Mouse (Mus musculus): ENCODE data around the gene Pradc1. TPM values are rescaled to one million over a fixed set of nuclear protein-coding genes. Genes with fewer than 3 reads are reported as not detected.

Gene Pradc1
- polyA plus RNA-seq (2014; fragmentation: Nextera tagmentation; extraction: Ambion mirVana), result 25.5 and 28.1 TPM in 2 replicates

DNA sequence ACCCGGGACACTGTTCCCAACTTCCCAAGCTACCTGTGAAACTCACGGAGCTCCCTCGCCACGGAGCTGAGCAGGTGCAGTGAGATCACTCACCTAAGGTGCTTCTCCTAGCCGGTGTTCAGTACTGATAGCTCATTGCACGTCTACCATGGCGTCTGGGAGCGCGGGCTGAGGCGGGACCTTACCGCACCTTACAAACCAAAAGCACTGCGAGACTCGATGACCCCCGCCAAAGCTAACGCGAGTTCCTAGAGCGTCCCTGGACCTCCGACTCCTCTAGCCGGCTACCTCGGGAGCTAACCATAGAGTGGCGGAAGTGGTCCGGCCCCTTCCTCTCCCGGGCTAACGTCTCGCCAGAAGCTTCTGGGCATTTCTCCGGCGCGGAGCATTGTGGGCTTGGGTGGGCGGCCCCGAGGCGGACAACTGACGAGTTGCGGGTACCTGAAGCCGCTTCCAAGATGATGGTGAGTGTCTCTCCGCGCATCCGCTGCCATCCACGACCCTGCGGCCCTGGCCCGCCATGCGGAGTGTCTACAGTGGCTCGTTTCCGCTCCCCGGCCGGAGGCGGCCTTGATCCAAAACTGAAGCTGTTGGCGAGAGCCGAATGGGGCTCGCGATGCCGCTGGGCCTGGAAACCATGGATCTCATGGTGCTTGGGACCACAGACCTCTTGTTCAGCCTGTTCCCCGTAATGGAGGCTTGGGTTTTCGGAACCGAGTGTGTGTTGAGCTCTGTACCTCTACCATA is at the start of gene Pradc1:
TSS of gene Pradc1 (minus strand) at position 307 of the 747 bp plus-strand sequence.
- WGBS, result under 1% methylated on average over 54 of the region's 54 CpGs
- peak within 1 kb of the TSS; percentile 91 for H3K4me2 ChIP-seq (replicated peaks; ENCODE audit: low read depth, low read length)
- peaks cover 8% of the 10 kb centered on the region; the same call in 1 of the 2 replicates for H3K4me1 ChIP-seq (replicated peaks; ENCODE audit: control insufficient read depth, insufficient read depth, low read length)
- ATAC-seq (ENCODE audit: low FRiP score) (peak; percentile 93), DNase-seq (ENCODE audit: low spot score) (peak; percentile 98)
- H3K27me3 ChIP-seq (ENCODE audit: control insufficient read depth, insufficient read depth, low read length), result no peaks in the 10 kb centered on the region
- H3K4me3 ChIP-seq (ENCODE audit: low read depth, low read length), result peak within 1 kb of the TSS; percentile 86
- no peaks in the 10 kb centered on the region for H3K36me3 ChIP-seq (ENCODE audit: control insufficient read depth, insufficient read depth, low read length)
- peak within 1 kb of the TSS; percentile 96 for H3K9ac ChIP-seq (ENCODE audit: low read depth, low read length)
- H3K27ac ChIP-seq (ENCODE audit: low read depth, low read length), result peak within 1 kb of the TSS; percentile 91
- no peaks in the 10 kb centered on the region for H3K9me3 ChIP-seq (ENCODE audit: control insufficient read depth, low read length)

DNA sequence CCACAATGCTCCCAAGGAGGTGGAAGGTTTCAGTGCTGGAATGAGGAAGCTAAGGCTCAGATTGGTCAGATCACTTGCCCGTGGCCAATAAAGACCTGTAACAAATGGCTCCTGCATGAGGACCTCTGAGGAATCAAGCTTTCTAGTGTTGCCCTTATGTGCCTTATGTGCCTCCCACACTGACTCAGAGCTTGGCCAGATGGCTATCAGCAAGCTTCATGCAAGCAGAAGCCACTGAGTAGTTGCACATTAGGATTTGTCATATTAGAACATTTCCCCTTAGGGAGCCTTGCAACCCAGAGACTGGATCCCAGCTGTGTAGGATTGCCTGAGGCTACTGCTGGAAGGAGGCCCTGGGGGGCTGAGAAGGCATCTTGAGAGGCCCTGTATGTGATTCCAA is 48.6 kb upstream of the Pradc1 start:
- Histone ChIP-seq H3K9ac (ENCODE audit: low read depth, low read length) (no peak overlapping the region), H3K4me2 (replicated peaks; ENCODE audit: low read depth, low read length) (no peak overlapping the region), H3K27me3 (ENCODE audit: control insufficient read depth, insufficient read depth, low read length) (no peaks in the 10 kb centered on the region), H3K4me1 (replicated peaks; ENCODE audit: control insufficient read depth, insufficient read depth, low read length) (peaks cover 7% of the 10 kb centered on the region), H3K27ac (ENCODE audit: low read depth, low read length) (no peak overlapping the region), H3K4me3 (ENCODE audit: low read depth, low read length) (no peak overlapping the region), H3K9me3 (ENCODE audit: control insufficient read depth, low read length) (no peaks in the 10 kb centered on the region), H3K36me3 (ENCODE audit: control insufficient read depth, insufficient read depth, low read length) (no peaks in the 10 kb centered on the region)
- ATAC-seq (ENCODE audit: low FRiP score) (no peak), DNase-seq (ENCODE audit: low spot score) (no peak)
- WGBS, result 83% methylated on average over 1 of the region's 1 CpGs

DNA sequence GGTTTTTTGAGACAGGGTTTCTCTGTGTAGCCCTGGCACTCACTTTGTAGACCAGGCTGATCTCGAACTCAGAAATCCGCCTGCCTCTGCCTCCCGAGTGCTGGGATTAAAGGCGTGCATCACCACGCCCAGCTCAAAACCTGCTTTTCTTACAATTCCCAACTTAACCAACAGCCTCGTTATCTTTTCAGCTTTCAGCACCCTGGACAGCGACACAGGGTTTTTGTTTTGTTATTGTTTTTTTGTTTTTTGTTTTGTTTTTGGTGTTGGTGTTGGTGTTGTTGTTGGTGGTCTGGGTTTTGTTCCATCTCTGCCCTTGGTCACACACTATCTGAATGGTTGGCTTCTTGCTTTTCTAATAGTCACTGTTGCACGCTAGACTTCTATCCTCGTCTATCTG is 46.4 kb upstream of the Pradc1 start:
- Histone ChIP-seq H3K36me3 (ENCODE audit: control insufficient read depth, insufficient read depth, low read length) (no peaks in the 10 kb centered on the region), H3K27ac (ENCODE audit: low read depth, low read length) (no peak overlapping the region), H3K27me3 (ENCODE audit: control insufficient read depth, insufficient read depth, low read length) (no peaks in the 10 kb centered on the region), H3K4me3 (ENCODE audit: low read depth, low read length) (no peak overlapping the region), H3K9me3 (ENCODE audit: control insufficient read depth, low read length) (no peaks in the 10 kb centered on the region), H3K9ac (ENCODE audit: low read depth, low read length) (no peak overlapping the region), H3K4me1 (replicated peaks; ENCODE audit: control insufficient read depth, insufficient read depth, low read length) (peaks cover 6% of the 10 kb centered on the region), H3K4me2 (replicated peaks; ENCODE audit: low read depth, low read length) (no peak overlapping the region)
- ATAC-seq (ENCODE audit: low FRiP score), result no peak
- peak; percentile 36 for DNase-seq (ENCODE audit: low spot score)
- WGBS, result 70% methylated on average over 9 of the region's 9 CpGs

DNA sequence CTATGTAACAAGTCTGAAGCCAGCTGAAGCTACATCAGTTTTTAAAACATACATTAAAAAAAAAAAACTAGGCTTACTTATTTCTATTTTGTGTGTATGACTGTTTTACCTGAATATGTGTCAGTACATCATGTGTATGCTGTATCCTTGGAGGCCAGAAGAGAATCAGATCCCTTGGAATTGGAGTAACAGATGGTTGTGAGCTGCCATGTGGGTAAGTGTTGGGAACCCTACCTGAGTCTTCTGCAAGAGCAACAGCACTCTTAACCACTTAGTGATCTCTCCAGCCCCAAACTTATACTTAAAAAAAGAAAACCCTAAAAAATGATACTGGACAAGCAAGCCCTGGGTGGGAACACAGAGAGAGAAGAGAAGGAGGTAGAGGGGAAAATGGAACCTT is 45.2 kb upstream of the Pradc1 start:
- Histone ChIP-seq H3K36me3 (ENCODE audit: control insufficient read depth, insufficient read depth, low read length) (no peaks in the 10 kb centered on the region), H3K4me1 (replicated peaks; ENCODE audit: control insufficient read depth, insufficient read depth, low read length) (peaks cover 3% of the 10 kb centered on the region; the same call in 1 of the 2 replicates), H3K27me3 (ENCODE audit: control insufficient read depth, insufficient read depth, low read length) (no peaks in the 10 kb centered on the region), H3K4me3 (ENCODE audit: low read depth, low read length) (no peak overlapping the region), H3K4me2 (replicated peaks; ENCODE audit: low read depth, low read length) (no peak overlapping the region), H3K27ac (ENCODE audit: low read depth, low read length) (no peak overlapping the region), H3K9me3 (ENCODE audit: control insufficient read depth, low read length) (no peaks in the 10 kb centered on the region), H3K9ac (ENCODE audit: low read depth, low read length) (no peak overlapping the region)
- DNase-seq (ENCODE audit: low spot score) (no peak), ATAC-seq (ENCODE audit: low FRiP score) (no peak)

DNA sequence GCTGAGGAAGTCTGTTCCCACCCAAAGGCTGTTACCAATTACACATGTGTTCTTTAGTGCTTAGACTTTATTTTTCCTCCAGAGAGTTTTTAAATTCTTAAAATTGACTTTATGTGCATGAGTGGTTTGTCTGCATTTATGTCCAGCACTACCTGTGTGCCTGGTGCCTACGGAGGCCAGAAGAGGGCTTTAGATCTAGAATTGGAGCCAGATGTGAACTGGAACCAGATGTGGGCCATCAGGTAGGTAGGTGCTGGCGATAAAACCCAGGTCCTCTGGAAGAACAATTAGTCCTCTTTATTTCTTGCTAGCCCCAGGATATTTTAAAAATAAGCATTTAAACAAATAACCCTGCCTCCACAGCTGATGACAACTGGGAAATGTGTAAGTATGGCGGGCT is 39.8 kb upstream of the Pradc1 start:
- 91% methylated on average over 3 of the region's 3 CpGs for WGBS
- no peak for DNase-seq (ENCODE audit: low spot score)
- no peaks in the 10 kb centered on the region for H3K36me3 ChIP-seq (ENCODE audit: control insufficient read depth, insufficient read depth, low read length)
- no peak overlapping the region for H3K27ac ChIP-seq (ENCODE audit: low read depth, low read length)
- no peak overlapping the region for H3K4me3 ChIP-seq (ENCODE audit: low read depth, low read length)
- ATAC-seq (ENCODE audit: low FRiP score), result no peak
- no peak overlapping the region for H3K9ac ChIP-seq (ENCODE audit: low read depth, low read length)
- H3K4me1 ChIP-seq (replicated peaks; ENCODE audit: control insufficient read depth, insufficient read depth, low read length), result peaks cover 3% of the 10 kb centered on the region; the same call in 1 of the 2 replicates
- no peaks in the 10 kb centered on the region for H3K27me3 ChIP-seq (ENCODE audit: control insufficient read depth, insufficient read depth, low read length)
- no peak overlapping the region for H3K4me2 ChIP-seq (replicated peaks; ENCODE audit: low read depth, low read length)
- H3K9me3 ChIP-seq (ENCODE audit: control insufficient read depth, low read length), result no peaks in the 10 kb centered on the region

DNA sequence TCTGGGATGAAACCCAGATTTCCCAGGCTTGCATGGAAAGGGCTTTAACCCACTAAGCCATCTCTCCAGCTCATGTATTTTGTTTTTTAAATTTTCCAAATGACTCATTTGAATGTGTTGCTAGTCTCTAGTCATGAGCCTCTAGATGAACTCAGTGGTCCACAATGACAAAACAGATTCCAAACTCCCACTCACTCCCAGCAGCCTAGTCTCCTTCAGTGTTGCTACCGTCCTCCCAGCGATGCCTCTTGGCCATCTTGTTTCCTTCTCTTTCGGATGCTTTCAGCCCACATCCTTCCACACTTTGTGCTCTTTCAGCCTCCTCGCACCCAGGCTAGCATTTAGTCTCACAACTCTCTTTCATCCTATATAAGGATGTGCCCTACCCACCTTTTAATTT is 38.5 kb upstream of the Pradc1 start:
- H3K4me1 ChIP-seq (replicated peaks; ENCODE audit: control insufficient read depth, insufficient read depth, low read length), result peaks cover 3% of the 10 kb centered on the region; the same call in 1 of the 2 replicates
- ATAC-seq (ENCODE audit: low FRiP score) (no peak), DNase-seq (ENCODE audit: low spot score) (no peak)
- no peaks in the 10 kb centered on the region for H3K9me3 ChIP-seq (ENCODE audit: control insufficient read depth, low read length)
- 80% methylated on average over 4 of the region's 4 CpGs for WGBS
- no peak overlapping the region for H3K4me3 ChIP-seq (ENCODE audit: low read depth, low read length)
- H3K4me2 ChIP-seq (replicated peaks; ENCODE audit: low read depth, low read length), result no peak overlapping the region
- no peaks in the 10 kb centered on the region for H3K36me3 ChIP-seq (ENCODE audit: control insufficient read depth, insufficient read depth, low read length)
- peaks cover 12% of the 10 kb centered on the region for H3K27me3 ChIP-seq (ENCODE audit: control insufficient read depth, insufficient read depth, low read length)
- H3K27ac ChIP-seq (ENCODE audit: low read depth, low read length), result no peak overlapping the region
- H3K9ac ChIP-seq (ENCODE audit: low read depth, low read length), result no peak overlapping the region

DNA sequence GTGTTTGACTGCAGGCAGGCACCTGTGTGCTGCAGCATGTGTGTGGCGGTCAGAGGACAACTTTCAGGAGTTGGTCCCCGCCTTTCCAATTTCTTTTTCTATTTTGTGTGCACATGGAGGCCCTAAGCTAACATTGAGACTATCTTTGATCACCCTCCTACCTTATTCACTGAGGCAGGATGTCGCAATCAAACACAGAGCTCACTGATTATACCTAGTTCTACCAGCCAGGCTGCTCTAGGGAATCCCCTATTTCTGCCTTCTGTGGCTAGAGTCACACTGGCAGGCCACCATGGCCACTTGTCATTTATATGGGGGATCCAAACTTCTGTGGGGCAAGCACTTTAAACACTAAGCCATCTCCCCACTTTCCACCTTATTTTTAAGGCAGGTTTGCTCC is 37.9 kb upstream of the Pradc1 start:
- Histone ChIP-seq H3K9me3 (ENCODE audit: control insufficient read depth, low read length) (no peaks in the 10 kb centered on the region), H3K4me3 (ENCODE audit: low read depth, low read length) (no peak overlapping the region), H3K9ac (ENCODE audit: low read depth, low read length) (no peak overlapping the region), H3K27ac (ENCODE audit: low read depth, low read length) (no peak overlapping the region), H3K4me2 (replicated peaks; ENCODE audit: low read depth, low read length) (no peak overlapping the region), H3K27me3 (ENCODE audit: control insufficient read depth, insufficient read depth, low read length) (peaks cover 18% of the 10 kb centered on the region), H3K36me3 (ENCODE audit: control insufficient read depth, insufficient read depth, low read length) (no peaks in the 10 kb centered on the region), H3K4me1 (replicated peaks; ENCODE audit: control insufficient read depth, insufficient read depth, low read length) (peaks cover 3% of the 10 kb centered on the region; the same call in 1 of the 2 replicates)
- 84% methylated on average over 3 of the region's 3 CpGs for WGBS
- ATAC-seq (ENCODE audit: low FRiP score), result no peak
- DNase-seq (ENCODE audit: low spot score), result no peak

DNA sequence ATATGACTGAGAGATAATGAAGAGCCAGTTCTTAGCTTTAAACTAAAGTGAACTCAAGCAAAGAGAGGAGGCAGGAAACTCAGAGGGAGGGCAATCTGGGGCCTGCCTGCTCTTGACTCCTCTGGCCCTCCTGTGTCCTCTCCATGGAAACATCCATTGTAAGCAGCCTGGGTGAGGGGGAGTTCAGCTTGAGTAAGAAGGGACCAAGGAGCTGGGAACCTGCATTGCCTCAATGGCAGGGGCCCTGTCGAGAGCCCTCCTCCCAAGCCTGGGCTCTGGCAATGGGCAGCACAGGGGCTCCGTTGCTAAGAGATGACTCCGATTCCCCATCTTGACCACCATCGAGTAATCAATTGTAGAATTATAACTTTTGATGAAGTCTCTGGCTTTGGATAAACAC is 36.7 kb upstream of the Pradc1 start:
- Histone ChIP-seq H3K36me3 (ENCODE audit: control insufficient read depth, insufficient read depth, low read length) (no peaks in the 10 kb centered on the region), H3K9me3 (ENCODE audit: control insufficient read depth, low read length) (no peaks in the 10 kb centered on the region), H3K27ac (ENCODE audit: low read depth, low read length) (no peak overlapping the region), H3K4me2 (replicated peaks; ENCODE audit: low read depth, low read length) (no peak overlapping the region), H3K4me1 (replicated peaks; ENCODE audit: control insufficient read depth, insufficient read depth, low read length) (peaks cover 9% of the 10 kb centered on the region; the same call in 1 of the 2 replicates), H3K4me3 (ENCODE audit: low read depth, low read length) (no peak overlapping the region), H3K27me3 (ENCODE audit: control insufficient read depth, insufficient read depth, low read length) (peaks cover 30% of the 10 kb centered on the region), H3K9ac (ENCODE audit: low read depth, low read length) (no peak overlapping the region)
- no peak for ATAC-seq (ENCODE audit: low FRiP score)
- DNase-seq (ENCODE audit: low spot score), result peak; percentile 6
- 35% methylated on average over 4 of the region's 4 CpGs for WGBS

DNA sequence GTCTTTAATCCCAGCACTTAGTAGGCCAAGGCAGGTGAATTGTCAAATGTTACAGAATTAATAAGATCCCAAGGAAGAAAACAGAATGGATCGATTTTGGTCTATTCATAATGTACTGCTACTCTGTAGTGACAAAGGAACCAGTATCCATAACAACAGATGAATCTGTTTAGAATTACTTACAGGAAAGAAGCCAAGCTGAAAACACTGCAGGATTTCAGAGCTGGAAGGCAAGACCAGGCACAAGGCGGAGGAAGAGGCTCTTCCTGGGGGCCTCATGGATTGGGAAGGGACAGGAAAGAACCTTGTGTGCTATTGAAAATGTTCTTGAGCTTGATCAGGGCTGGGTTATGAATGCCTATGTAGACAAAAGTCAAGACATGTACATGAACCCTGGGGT is 34.0 kb upstream of the Pradc1 start:
- ATAC-seq (ENCODE audit: low FRiP score) (no peak), DNase-seq (ENCODE audit: low spot score) (no peak)
- Histone ChIP-seq H3K9ac (ENCODE audit: low read depth, low read length) (no peak overlapping the region), H3K27me3 (ENCODE audit: control insufficient read depth, insufficient read depth, low read length) (peaks cover 41% of the 10 kb centered on the region), H3K36me3 (ENCODE audit: control insufficient read depth, insufficient read depth, low read length) (no peaks in the 10 kb centered on the region), H3K4me3 (ENCODE audit: low read depth, low read length) (no peak overlapping the region), H3K4me2 (replicated peaks; ENCODE audit: low read depth, low read length) (no peak overlapping the region), H3K27ac (ENCODE audit: low read depth, low read length) (no peak overlapping the region), H3K4me1 (replicated peaks; ENCODE audit: control insufficient read depth, insufficient read depth, low read length) (peaks cover 9% of the 10 kb centered on the region; the same call in 1 of the 2 replicates), H3K9me3 (ENCODE audit: control insufficient read depth, low read length) (no peaks in the 10 kb centered on the region)
- WGBS, result 89% methylated on average over 2 of the region's 2 CpGs

All from hindbrain, embryonic 11.5 days (tissue).